Mouse (Mus musculus): Measurements from ENCODE around the gene Dok1. TPM values are rescaled to one million over a fixed set of nuclear protein-coding genes. Genes with fewer than 3 reads are reported as not detected.

Gene Dok1
- polyA plus RNA-seq, 1 experiment = 256 TPM

- no peak for TF ChIP-seq FLI1 (IDR thresholded peaks at IDR 0.05; ENCODE audit: low read length)
- no peak for TF ChIP-seq GATA1 (IDR thresholded peaks at IDR 0.05; ENCODE audit: borderline replicate concordance, low read length)
- Histone ChIP-seq H3K4me1 (peaks cover 94% of the 10 kb centered on the region), H3K4me3 (replicated peaks) (peak overlapping the region; percentile 17), H3K9me3 (no peaks in the 10 kb centered on the region), H3K27me3 (replicated peaks) (no peaks in the 10 kb centered on the region), H3K36me3 (replicated peaks; ENCODE audit: low read length) (no peaks in the 10 kb centered on the region)
Measured at GRCm38 (mm10) chr6:83006114-83006513, 27.2 kb downstream of the Dok1 start.

- H3K4me1 ChIP-seq = peaks cover 90% of the 10 kb centered on the region
- H3K4me3 ChIP-seq (replicated peaks) = peak overlapping the region; percentile 42
- no peaks in the 10 kb centered on the region for H3K9me3 ChIP-seq
- H3K36me3 ChIP-seq (replicated peaks; ENCODE audit: low read length) = no peaks in the 10 kb centered on the region
- no peaks in the 10 kb centered on the region for H3K27me3 ChIP-seq (replicated peaks)
- TF ChIP-seq FLI1 (IDR thresholded peaks at IDR 0.05; ENCODE audit: low read length) (no peak), GATA1 (IDR thresholded peaks at IDR 0.05; ENCODE audit: borderline replicate concordance, low read length) (no peak)
Measured at GRCm38 (mm10) chr6:83005444-83006011, 27.7 kb downstream of the Dok1 start.

GRCm38 (mm10) chr6:83004872-83005271 lies 28.4 kb downstream of the Dok1 start:
- Histone ChIP-seq H3K27me3 (replicated peaks) (no peaks in the 10 kb centered on the region), H3K36me3 (replicated peaks; ENCODE audit: low read length) (no peaks in the 10 kb centered on the region), H3K4me3 (replicated peaks) (peak overlapping the region; percentile 85), H3K4me1 (peaks cover 89% of the 10 kb centered on the region), H3K9me3 (no peaks in the 10 kb centered on the region)
- TF ChIP-seq GATA1 (IDR thresholded peaks at IDR 0.05; ENCODE audit: borderline replicate concordance, low read length) (no peak), FLI1 (IDR thresholded peaks at IDR 0.05; ENCODE audit: low read length) (no peak)

GRCm38 (mm10) chr6:83004309-83004708 lies 29.0 kb downstream of the Dok1 start:
- Histone ChIP-seq H3K27me3 (replicated peaks) (no peaks in the 10 kb centered on the region), H3K4me1 (peaks cover 89% of the 10 kb centered on the region), H3K9me3 (no peaks in the 10 kb centered on the region), H3K4me3 (replicated peaks) (peak overlapping the region; percentile 85), H3K36me3 (replicated peaks; ENCODE audit: low read length) (no peaks in the 10 kb centered on the region)
- no peak for TF ChIP-seq GATA1 (IDR thresholded peaks at IDR 0.05; ENCODE audit: borderline replicate concordance, low read length)
- TF ChIP-seq FLI1 (IDR thresholded peaks at IDR 0.05; ENCODE audit: low read length) = no peak

- TF ChIP-seq FLI1 (IDR thresholded peaks at IDR 0.05; ENCODE audit: low read length) (no peak), GATA1 (IDR thresholded peaks at IDR 0.05; ENCODE audit: borderline replicate concordance, low read length) (no peak)
- Histone ChIP-seq H3K9me3 (no peaks in the 10 kb centered on the region), H3K4me3 (replicated peaks) (peak overlapping the region; percentile 79), H3K27me3 (replicated peaks) (no peaks in the 10 kb centered on the region), H3K4me1 (peaks cover 89% of the 10 kb centered on the region), H3K36me3 (replicated peaks; ENCODE audit: low read length) (no peaks in the 10 kb centered on the region)
Measured at GRCm38 (mm10) chr6:83003850-83004249, 29.4 kb downstream of the Dok1 start.

- peaks cover 89% of the 10 kb centered on the region for H3K4me1 ChIP-seq
- TF ChIP-seq FLI1 (IDR thresholded peaks at IDR 0.05; ENCODE audit: low read length) (no peak), GATA1 (IDR thresholded peaks at IDR 0.05; ENCODE audit: borderline replicate concordance, low read length) (no peak)
- H3K4me3 ChIP-seq (replicated peaks) = no peak overlapping the region
- H3K27me3 ChIP-seq (replicated peaks) = no peaks in the 10 kb centered on the region
- H3K36me3 ChIP-seq (replicated peaks; ENCODE audit: low read length) = no peaks in the 10 kb centered on the region
- no peaks in the 10 kb centered on the region for H3K9me3 ChIP-seq
Measured at GRCm38 (mm10) chr6:83003082-83003481, 30.2 kb downstream of the Dok1 start.

GRCm38 (mm10) chr6:82999986-83000385 lies 33.3 kb downstream of the Dok1 start:
- Histone ChIP-seq H3K4me1 (peaks cover 83% of the 10 kb centered on the region), H3K27me3 (replicated peaks) (no peaks in the 10 kb centered on the region)
- no peak for TF ChIP-seq GATA1 (IDR thresholded peaks at IDR 0.05; ENCODE audit: borderline replicate concordance, low read length)
- TF ChIP-seq FLI1 (IDR thresholded peaks at IDR 0.05; ENCODE audit: low read length) = no peak

GRCm38 (mm10) chr6:82998326-82998725 lies 34.9 kb downstream of the Dok1 start:
- Histone ChIP-seq H3K9me3 (no peaks in the 10 kb centered on the region), H3K4me1 (peaks cover 72% of the 10 kb centered on the region), H3K4me3 (replicated peaks) (peak overlapping the region; percentile 91), H3K36me3 (replicated peaks; ENCODE audit: low read length) (no peaks in the 10 kb centered on the region), H3K27me3 (replicated peaks) (no peaks in the 10 kb centered on the region)
- no peak for TF ChIP-seq GATA1 (IDR thresholded peaks at IDR 0.05; ENCODE audit: borderline replicate concordance, low read length)
- TF ChIP-seq FLI1 (IDR thresholded peaks at IDR 0.05; ENCODE audit: low read length) = no peak

More at GRCm38 (mm10) chr6:82999986-83000385, 33.3 kb downstream of the Dok1 start:
- Histone ChIP-seq H3K4me3 (replicated peaks) (no peak overlapping the region), H3K9me3 (no peaks in the 10 kb centered on the region), H3K36me3 (replicated peaks; ENCODE audit: low read length) (no peaks in the 10 kb centered on the region)

GRCm38 (mm10) chr6:82997511-82998102 lies 35.7 kb downstream of the Dok1 start:
- peaks cover 69% of the 10 kb centered on the region for H3K4me1 ChIP-seq
- H3K4me3 ChIP-seq (replicated peaks) = peak overlapping the region; percentile 91
- no peaks in the 10 kb centered on the region for H3K27me3 ChIP-seq (replicated peaks)
- TF ChIP-seq FLI1 (IDR thresholded peaks at IDR 0.05; ENCODE audit: low read length) (no peak), GATA1 (IDR thresholded peaks at IDR 0.05; ENCODE audit: borderline replicate concordance, low read length) (no peak)
- no peaks in the 10 kb centered on the region for H3K9me3 ChIP-seq
- no peaks in the 10 kb centered on the region for H3K36me3 ChIP-seq (replicated peaks; ENCODE audit: low read length)

GRCm38 (mm10) chr6:82996740-82997315 lies 36.4 kb downstream of the Dok1 start:
- no peaks in the 10 kb centered on the region for H3K9me3 ChIP-seq
- TF ChIP-seq FLI1 (IDR thresholded peaks at IDR 0.05; ENCODE audit: low read length) (no peak), GATA1 (IDR thresholded peaks at IDR 0.05; ENCODE audit: borderline replicate concordance, low read length) (no peak)
- no peaks in the 10 kb centered on the region for H3K27me3 ChIP-seq (replicated peaks)
- peaks cover 61% of the 10 kb centered on the region for H3K4me1 ChIP-seq
- H3K36me3 ChIP-seq (replicated peaks; ENCODE audit: low read length) = no peaks in the 10 kb centered on the region
- H3K4me3 ChIP-seq (replicated peaks) = peak overlapping the region; percentile 91

Data from megakaryocyte, embryonic 14.5 days (primary cell).